Mouse (Mus musculus): ENCODE results near the gene Nid2. TPM values are rescaled to one million over a fixed set of nuclear protein-coding genes. Genes with fewer than 3 reads are reported as not detected.

Nid2 gene
- polyA plus RNA-seq (2012; rRNA removed): 10.4 and 10.7 TPM in 2 replicates

GRCm38 (mm10) chr14:19751025-19751771 lies at the start of gene Nid2:
Gene Nid2 (plus strand): TSS chr14:19751265.
- peak; percentile 69 for DNase-seq
- Histone ChIP-seq H3K4me3 (replicated peaks; ENCODE audit: extremely low read depth, low read depth, low read length) (peak within 1 kb of the TSS; percentile 71), H3K4me1 (ENCODE audit: control insufficient read depth, insufficient read depth, low read length) (peaks cover 3% of the 10 kb centered on the region; the same call in 1 of the 2 replicates)
- under 1% methylated on average over 45 of the region's 45 CpGs for WGBS
- TF ChIP-seq CTCF (IDR thresholded peaks at IDR 0.05; ENCODE audit: insufficient read depth, low read length): no peak
- TF ChIP-seq POLR2A (IDR thresholded peaks at IDR 0.05; ENCODE audit: borderline replicate concordance, extremely low read depth, low read depth, low read length): peak; percentile 37; the same call in 1 of the 2 replicates

DNA sequence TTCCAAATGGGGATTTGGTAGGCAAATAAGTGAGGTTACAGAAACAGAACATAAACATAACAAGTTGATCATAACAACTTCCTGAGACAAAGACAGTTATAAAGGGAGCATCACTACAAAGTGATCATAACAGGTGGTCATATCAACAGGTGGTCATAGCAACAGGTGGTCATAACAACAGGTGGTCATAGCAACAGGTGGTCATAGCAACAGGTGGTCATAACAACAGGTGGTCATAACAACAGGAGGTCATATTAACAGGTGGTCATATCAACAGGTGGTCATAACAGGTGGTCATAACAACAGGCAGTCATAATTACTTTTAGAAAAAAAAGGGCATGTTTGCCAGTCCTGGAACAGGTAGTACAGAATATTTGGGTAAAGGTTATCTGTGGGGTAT lies 49.5 kb upstream of the Nid2 start:
- no peaks in the 10 kb centered on the region for H3K4me1 ChIP-seq (ENCODE audit: control insufficient read depth, insufficient read depth, low read length)
- DNase-seq: no peak
- H3K4me3 ChIP-seq (replicated peaks; ENCODE audit: extremely low read depth, low read depth, low read length): no peak overlapping the region
- TF ChIP-seq POLR2A (IDR thresholded peaks at IDR 0.05; ENCODE audit: borderline replicate concordance, extremely low read depth, low read depth, low read length) (no peak), CTCF (IDR thresholded peaks at IDR 0.05; ENCODE audit: insufficient read depth, low read length) (no peak)

GRCm38 (mm10) chr14:19705649-19706048 lies 45.4 kb upstream of the Nid2 start:
- 7% methylated on average over 16 of the region's 16 CpGs for WGBS
- Histone ChIP-seq H3K4me1 (ENCODE audit: control insufficient read depth, insufficient read depth, low read length) (no peaks in the 10 kb centered on the region), H3K4me3 (replicated peaks; ENCODE audit: extremely low read depth, low read depth, low read length) (no peak overlapping the region)
- peak; percentile 52 for DNase-seq
- no peak for TF ChIP-seq POLR2A (IDR thresholded peaks at IDR 0.05; ENCODE audit: borderline replicate concordance, extremely low read depth, low read depth, low read length)
- TF ChIP-seq CTCF (IDR thresholded peaks at IDR 0.05; ENCODE audit: insufficient read depth, low read length): peak; percentile 70

- 1% methylated on average over 5 of the region's 5 CpGs for WGBS
- no peak overlapping the region for H3K4me3 ChIP-seq (replicated peaks; ENCODE audit: extremely low read depth, low read depth, low read length)
- no peaks in the 10 kb centered on the region for H3K4me1 ChIP-seq (ENCODE audit: control insufficient read depth, insufficient read depth, low read length)
- TF ChIP-seq CTCF (IDR thresholded peaks at IDR 0.05; ENCODE audit: insufficient read depth, low read length) (peak; percentile 81), POLR2A (IDR thresholded peaks at IDR 0.05; ENCODE audit: borderline replicate concordance, extremely low read depth, low read depth, low read length) (no peak)
- DNase-seq: peak; percentile 46
These were observed 44.6 kb upstream of the Nid2 start for GRCm38 (mm10) chr14:19706454-19706853.

- no peaks in the 10 kb centered on the region for H3K4me1 ChIP-seq (ENCODE audit: control insufficient read depth, insufficient read depth, low read length)
- H3K4me3 ChIP-seq (replicated peaks; ENCODE audit: extremely low read depth, low read depth, low read length): no peak overlapping the region
- no peak for DNase-seq
- 57% methylated on average over 2 of the region's 2 CpGs for WGBS
- TF ChIP-seq CTCF (IDR thresholded peaks at IDR 0.05; ENCODE audit: insufficient read depth, low read length): no peak
These were observed 44.1 kb upstream of the Nid2 start for GRCm38 (mm10) chr14:19706997-19707396.

GRCm38 (mm10) chr14:19707721-19708507 lies 43.2 kb upstream of the Nid2 start:
- Histone ChIP-seq H3K4me1 (ENCODE audit: control insufficient read depth, insufficient read depth, low read length) (no peaks in the 10 kb centered on the region), H3K4me3 (replicated peaks; ENCODE audit: extremely low read depth, low read depth, low read length) (no peak overlapping the region)
- TF ChIP-seq POLR2A (IDR thresholded peaks at IDR 0.05; ENCODE audit: borderline replicate concordance, extremely low read depth, low read depth, low read length) (no peak), CTCF (IDR thresholded peaks at IDR 0.05; ENCODE audit: insufficient read depth, low read length) (no peak)
- DNase-seq: no peak
- 63% methylated on average over 11 of the region's 11 CpGs for WGBS

- 62% methylated on average over 9 of the region's 9 CpGs for WGBS
- no peaks in the 10 kb centered on the region for H3K4me1 ChIP-seq (ENCODE audit: control insufficient read depth, insufficient read depth, low read length)
- DNase-seq: no peak
- H3K4me3 ChIP-seq (replicated peaks; ENCODE audit: extremely low read depth, low read depth, low read length): no peak overlapping the region
- TF ChIP-seq CTCF (IDR thresholded peaks at IDR 0.05; ENCODE audit: insufficient read depth, low read length) (no peak), POLR2A (IDR thresholded peaks at IDR 0.05; ENCODE audit: borderline replicate concordance, extremely low read depth, low read depth, low read length) (no peak)
These were observed 41.9 kb upstream of the Nid2 start for GRCm38 (mm10) chr14:19709161-19709560.

GRCm38 (mm10) chr14:19711771-19712170 lies 39.3 kb upstream of the Nid2 start:
- no peak for DNase-seq
- Histone ChIP-seq H3K4me3 (replicated peaks; ENCODE audit: extremely low read depth, low read depth, low read length) (no peak overlapping the region), H3K4me1 (ENCODE audit: control insufficient read depth, insufficient read depth, low read length) (no peaks in the 10 kb centered on the region)
- TF ChIP-seq CTCF (IDR thresholded peaks at IDR 0.05; ENCODE audit: insufficient read depth, low read length): no peak
- TF ChIP-seq POLR2A (IDR thresholded peaks at IDR 0.05; ENCODE audit: borderline replicate concordance, extremely low read depth, low read depth, low read length): no peak
- WGBS: 41% methylated on average over 1 of the region's 1 CpGs

DNA sequence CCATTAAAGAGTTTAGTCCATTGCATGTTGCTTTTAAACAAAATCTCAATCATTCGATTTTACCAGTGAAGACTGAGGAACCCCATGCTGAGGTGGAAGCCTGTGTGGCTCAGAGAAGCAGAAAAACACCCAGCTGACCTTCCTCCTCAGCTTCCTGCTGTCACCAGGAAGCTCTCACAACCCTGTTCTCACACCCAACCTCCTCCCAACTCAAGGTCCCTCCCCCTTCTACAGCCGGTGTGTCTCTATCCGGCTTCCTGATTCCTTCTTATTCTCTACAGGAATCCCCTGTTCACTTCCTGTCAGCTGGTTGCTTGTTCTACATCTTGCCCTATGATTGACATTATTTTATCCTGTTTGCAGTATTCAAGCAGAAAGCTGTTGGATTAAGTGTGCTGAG lies 38.0 kb upstream of the Nid2 start:
- WGBS: 20% methylated on average over 3 of the region's 3 CpGs
- TF ChIP-seq CTCF (IDR thresholded peaks at IDR 0.05; ENCODE audit: insufficient read depth, low read length) (no peak), POLR2A (IDR thresholded peaks at IDR 0.05; ENCODE audit: borderline replicate concordance, extremely low read depth, low read depth, low read length) (no peak)
- no peaks in the 10 kb centered on the region for H3K4me1 ChIP-seq (ENCODE audit: control insufficient read depth, insufficient read depth, low read length)
- no peak for DNase-seq
- no peak overlapping the region for H3K4me3 ChIP-seq (replicated peaks; ENCODE audit: extremely low read depth, low read depth, low read length)

DNA sequence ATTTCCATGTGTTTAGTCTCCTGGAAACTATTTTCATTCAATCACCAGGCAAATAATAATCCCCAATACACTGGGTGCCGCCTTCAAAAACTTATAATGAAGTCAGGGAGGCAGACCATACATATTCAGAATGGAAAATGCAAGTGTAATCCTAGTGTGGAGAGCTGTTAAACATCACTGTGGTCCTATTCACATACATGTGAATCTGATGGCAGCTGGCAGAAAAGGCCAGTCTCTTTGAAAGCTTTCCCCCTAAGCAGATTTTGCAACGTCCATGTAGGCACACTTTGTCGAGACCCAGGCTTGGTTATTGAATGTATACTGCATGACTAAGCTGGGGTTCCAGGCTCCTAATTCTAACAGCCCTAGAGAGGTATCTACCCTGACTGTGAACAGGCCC lies 32.0 kb upstream of the Nid2 start:
- 77% methylated on average over 3 of the region's 3 CpGs for WGBS
- no peak for DNase-seq
- Histone ChIP-seq H3K4me1 (ENCODE audit: control insufficient read depth, insufficient read depth, low read length) (no peaks in the 10 kb centered on the region), H3K4me3 (replicated peaks; ENCODE audit: extremely low read depth, low read depth, low read length) (no peak overlapping the region)
- TF ChIP-seq POLR2A (IDR thresholded peaks at IDR 0.05; ENCODE audit: borderline replicate concordance, extremely low read depth, low read depth, low read length) (no peak), CTCF (IDR thresholded peaks at IDR 0.05; ENCODE audit: insufficient read depth, low read length) (no peak)

Data from lung, adult 2 months (tissue).